Mouse (Mus musculus): ENCODE measurements around the gene Ptdss2. TPM values are rescaled to one million over a fixed set of nuclear protein-coding genes. Genes with fewer than 3 reads are reported as not detected.

Gene Ptdss2
- total and polyA plus RNA-seq, 2 experiments from 2014 or later, result 24.9 to 78.3 TPM

- Histone ChIP-seq H3K27me3 (ENCODE audit: insufficient read depth, low read length) (no peaks in the 10 kb centered on the region), H3K27ac (ENCODE audit: low read depth, low read length) (0 out of 2 replicates have a peak overlapping the region, but pooled peaks have one; percentile 57), H3K4me2 (ENCODE audit: low read depth) (peak overlapping the region; percentile 67), H3K9ac (peak overlapping the region; percentile 57), H3K4me3 (ENCODE audit: low read depth, low read length) (peak overlapping the region; percentile 42), H3K4me1 (ENCODE audit: insufficient read depth) (no peaks in the 10 kb centered on the region), H3K36me3 (ENCODE audit: insufficient read depth) (no peaks in the 10 kb centered on the region), H3K9me3 (ENCODE audit: low read length) (no peaks in the 10 kb centered on the region)
- ATAC-seq (peak; percentile 93), DNase-seq (peak; percentile 86)
- TF ChIP-seq CTCF (IDR thresholded peaks at IDR 0.05; ENCODE audit: low read depth), result no peak
- WGBS, result 3% methylated on average over 29 of the region's 29 CpGs
Observed at GRCm38 (mm10) chr7:141122689-141123516, 721 bp downstream of the Ptdss2 start.

- no peak for TF ChIP-seq CTCF (IDR thresholded peaks at IDR 0.05; ENCODE audit: low read depth)
- Histone ChIP-seq H3K27ac (ENCODE audit: low read depth, low read length) (0 out of 2 replicates have a peak overlapping the region, but pooled peaks have one; percentile 57), H3K9ac (peak overlapping the region; percentile 57), H3K9me3 (ENCODE audit: low read length) (no peaks in the 10 kb centered on the region), H3K27me3 (ENCODE audit: insufficient read depth, low read length) (no peaks in the 10 kb centered on the region), H3K4me1 (ENCODE audit: insufficient read depth) (no peaks in the 10 kb centered on the region), H3K4me2 (ENCODE audit: low read depth) (peak overlapping the region; percentile 67), H3K36me3 (ENCODE audit: insufficient read depth) (no peaks in the 10 kb centered on the region), H3K4me3 (ENCODE audit: low read depth, low read length) (peak overlapping the region; percentile 42)
- no peak for DNase-seq
- 2% methylated on average over 15 of the region's 15 CpGs for WGBS
- ATAC-seq, result no peak
Observed at GRCm38 (mm10) chr7:141123517-141123856, 1.3 kb downstream of the Ptdss2 start.

- Histone ChIP-seq H3K9me3 (ENCODE audit: low read length) (no peaks in the 10 kb centered on the region), H3K4me3 (ENCODE audit: low read depth, low read length) (peak overlapping the region; percentile 79), H3K9ac (peak overlapping the region; percentile 92), H3K4me2 (ENCODE audit: low read depth) (peak overlapping the region; percentile 76), H3K27me3 (ENCODE audit: insufficient read depth, low read length) (no peaks in the 10 kb centered on the region), H3K36me3 (ENCODE audit: insufficient read depth) (peaks cover 13% of the 10 kb centered on the region), H3K27ac (ENCODE audit: low read depth, low read length) (no peak overlapping the region), H3K4me1 (ENCODE audit: insufficient read depth) (peaks cover 8% of the 10 kb centered on the region)
- 1% methylated on average over 59 of the region's 59 CpGs for WGBS
- DNase-seq (peak; percentile 94), ATAC-seq (peak; percentile 100)
- TF ChIP-seq CTCF (IDR thresholded peaks at IDR 0.05; ENCODE audit: low read depth), result no peak
Observed at GRCm38 (mm10) chr7:141131024-141131820, 9.0 kb downstream of the Ptdss2 start.

- Histone ChIP-seq H3K36me3 (ENCODE audit: insufficient read depth) (peaks cover 22% of the 10 kb centered on the region), H3K27ac (ENCODE audit: low read depth, low read length) (no peak overlapping the region), H3K4me3 (ENCODE audit: low read depth, low read length) (peak overlapping the region; percentile 79), H3K9ac (peak overlapping the region; percentile 92), H3K4me1 (ENCODE audit: insufficient read depth) (peaks cover 8% of the 10 kb centered on the region), H3K4me2 (ENCODE audit: low read depth) (peak overlapping the region; percentile 76), H3K9me3 (ENCODE audit: low read length) (no peaks in the 10 kb centered on the region), H3K27me3 (ENCODE audit: insufficient read depth, low read length) (no peaks in the 10 kb centered on the region)
- ATAC-seq, result no peak
- no peak for TF ChIP-seq CTCF (IDR thresholded peaks at IDR 0.05; ENCODE audit: low read depth)
- DNase-seq, result no peak
- WGBS, result 62% methylated on average over 12 of the region's 12 CpGs
Observed at GRCm38 (mm10) chr7:141131904-141132755, 9.9 kb downstream of the Ptdss2 start.

GRCm38 (mm10) chr7:141141326-141141725 lies 19.1 kb downstream of the Ptdss2 start:
- TF ChIP-seq CTCF (IDR thresholded peaks at IDR 0.05; ENCODE audit: low read depth), result no peak

GRCm38 (mm10) chr7:141143112-141143511 lies 20.9 kb downstream of the Ptdss2 start:
- Histone ChIP-seq H3K9ac (no peak overlapping the region), H3K4me1 (ENCODE audit: insufficient read depth) (no peaks in the 10 kb centered on the region), H3K27ac (ENCODE audit: low read depth, low read length) (no peak overlapping the region), H3K4me3 (ENCODE audit: low read depth, low read length) (no peak overlapping the region), H3K27me3 (ENCODE audit: insufficient read depth, low read length) (no peaks in the 10 kb centered on the region), H3K9me3 (ENCODE audit: low read length) (no peaks in the 10 kb centered on the region), H3K36me3 (ENCODE audit: insufficient read depth) (peaks cover 22% of the 10 kb centered on the region), H3K4me2 (ENCODE audit: low read depth) (no peak overlapping the region)
- WGBS, result 52% methylated on average over 5 of the region's 5 CpGs
- peak; percentile 49 for TF ChIP-seq CTCF (IDR thresholded peaks at IDR 0.05; ENCODE audit: low read depth)
- ATAC-seq (no peak), DNase-seq (no peak)

More at GRCm38 (mm10) chr7:141141326-141141725, 19.1 kb downstream of the Ptdss2 start:
- ATAC-seq (no peak), DNase-seq (no peak)
- Histone ChIP-seq H3K4me2 (ENCODE audit: low read depth) (no peak overlapping the region), H3K36me3 (ENCODE audit: insufficient read depth) (peaks cover 26% of the 10 kb centered on the region), H3K27ac (ENCODE audit: low read depth, low read length) (no peak overlapping the region), H3K27me3 (ENCODE audit: insufficient read depth, low read length) (no peaks in the 10 kb centered on the region), H3K4me1 (ENCODE audit: insufficient read depth) (no peaks in the 10 kb centered on the region), H3K9ac (no peak overlapping the region), H3K9me3 (ENCODE audit: low read length) (no peaks in the 10 kb centered on the region), H3K4me3 (ENCODE audit: low read depth, low read length) (no peak overlapping the region)
- WGBS, result 94% methylated on average over 4 of the region's 4 CpGs

Measured in forebrain, postnatal 0 days (tissue).